Mouse (Mus musculus) forebrain, embryonic 12.5 days (tissue): ENCODE results near the gene Wfdc3. TPM values are rescaled to one million over a fixed set of nuclear protein-coding genes. Genes with fewer than 3 reads are reported as not detected.

Source experiments
- polyA plus RNA-seq: library from polyadenylated mRNA; unstranded; fragments of >200 nt; fragmentation: Nextera tagmentation; extraction: Ambion mirVana; gene quantifications from 2 replicates; pipeline ENCODE4 v1.2.1, GENCODE M21; 2016

Gene Wfdc3
- polyA plus RNA-seq, 1 experiment from 2014 or later: 0.73 TPM

Other genes with a start within 250 kb of the Wfdc3 start
- 43.3 and 45.2 TPM in 2 replicates for gene Pigt, start 248.4 kb downstream of the Wfdc3 start, polyA plus RNA-seq
- 29.9 and 34.5 TPM in 2 replicates for gene Wfdc2, start 183.5 kb downstream of the Wfdc3 start, polyA plus RNA-seq
- not detected in 2 replicates for gene Spint3, start 172.5 kb downstream of the Wfdc3 start, polyA plus RNA-seq
- not detected in 2 replicates for gene Wfdc6a, start 160.5 kb downstream of the Wfdc3 start, polyA plus RNA-seq
- not detected in 2 replicates for gene Eppin, start 152.3 kb downstream of the Wfdc3 start, polyA plus RNA-seq
- gene Wfdc6b, start 132.4 kb downstream of the Wfdc3 start, polyA plus RNA-seq: not detected in 2 replicates
- not detected in 2 replicates for gene Wfdc8, start 132.3 kb downstream of the Wfdc3 start, polyA plus RNA-seq
- gene Wfdc16, start 107.1 kb downstream of the Wfdc3 start, polyA plus RNA-seq: not detected in 2 replicates
- gene Wfdc10, start 89.9 kb downstream of the Wfdc3 start, polyA plus RNA-seq: not detected in 2 replicates
- not detected in 2 replicates for gene Wfdc9, start 89.3 kb downstream of the Wfdc3 start, polyA plus RNA-seq
- gene Wfdc11, start 71.8 kb downstream of the Wfdc3 start, polyA plus RNA-seq: not detected in 2 replicates
- gene Wfdc13, start 60.8 kb downstream of the Wfdc3 start, polyA plus RNA-seq: not detected in 2 replicates
- gene Spint4, start 47.4 kb downstream of the Wfdc3 start, polyA plus RNA-seq: not detected in 2 replicates
- gene Spint5, start 30.6 kb downstream of the Wfdc3 start, polyA plus RNA-seq: not detected in 2 replicates
- 83.6 and 88.3 TPM in 2 replicates for gene Dnttip1, start 52 bp upstream of the Wfdc3 start, polyA plus RNA-seq
- gene Ube2c, start 24.0 kb upstream of the Wfdc3 start, polyA plus RNA-seq: 601 and 611 TPM in 2 replicates
- gene Tnnc2, start 34.0 kb upstream of the Wfdc3 start, polyA plus RNA-seq: 1.3 TPM in 1 of 2 replicates, not detected in the other
- gene Snx21, start 39.9 kb upstream of the Wfdc3 start, polyA plus RNA-seq: 11.5 and 13.0 TPM in 2 replicates
- gene Acot8, start 59.0 kb upstream of the Wfdc3 start, polyA plus RNA-seq: 13.2 and 13.7 TPM in 2 replicates
- 10.2 and 10.7 TPM in 2 replicates for gene Zswim3, start 59.2 kb upstream of the Wfdc3 start, polyA plus RNA-seq
- gene Zswim1, start 76.8 kb upstream of the Wfdc3 start, polyA plus RNA-seq: 21.4 and 25.7 TPM in 2 replicates
- not detected in 2 replicates for gene Spata25, start 82.6 kb upstream of the Wfdc3 start, polyA plus RNA-seq
- gene Ctsa, start 86.9 kb upstream of the Wfdc3 start, polyA plus RNA-seq: 85.8 and 88.3 TPM in 2 replicates
- 4.2 and 4.6 TPM in 2 replicates for gene Neurl2, start 87.5 kb upstream of the Wfdc3 start, polyA plus RNA-seq
- gene Pltp, start 111.8 kb upstream of the Wfdc3 start, polyA plus RNA-seq: 39.0 and 40.4 TPM in 2 replicates
- 92.9 and 96.3 TPM in 2 replicates for gene Pcif1, start 133.4 kb upstream of the Wfdc3 start, polyA plus RNA-seq
- gene Zfp335, start 165.8 kb upstream of the Wfdc3 start, polyA plus RNA-seq: 18.3 and 19.1 TPM in 2 replicates
- gene Mmp9, start 194.8 kb upstream of the Wfdc3 start, polyA plus RNA-seq: 3.6 and 4.4 TPM in 2 replicates
- gene Slc12a5, start 214.9 kb upstream of the Wfdc3 start, polyA plus RNA-seq: 5.6 and 6.2 TPM in 2 replicates